ENCODE assay signal across 32 mouse cellular contexts in genomic region chr5:114617809-114618208, GRCm38 (mm10). TPM values are rescaled to one million over a fixed set of nuclear protein-coding genes. Genes with fewer than 3 reads are reported as not detected.
A peak's percentile ranks its signal among the peaks of the same experiment; 100 is the strongest.
DNase-seq lines count a peak whose midpoint lies in the region; ATAC-seq and TF ChIP-seq lines count a peak whose summit lies in the region.
"Had no signal": no experiment of that assay in that cellular context is flagged by ENCODE, and none has a peak within 500 bp of the region (broad histone marks: within the 10 kb centered on the region; RNA-seq: fewer than 3 reads in every experiment).

No protein-coding gene starts in this region.

- no peaks in the 10 kb centered on the region for H3K36me3 ChIP-seq in forebrain, postnatal 0 days (ENCODE audit: insufficient read depth)
- no peaks in the 10 kb centered on the region for H3K36me3 ChIP-seq in forebrain, embryonic 14.5 days (ENCODE audit: control insufficient read depth, insufficient read depth, low read length)
- H3K36me3 ChIP-seq in CH12.LX (replicated peaks in 1 of 2; ENCODE audit: control insufficient read depth in 1 of 2, insufficient read depth in 1 of 2, low read length in 1 of 2) = no peaks in the 10 kb centered on the region
- H3K36me3 ChIP-seq in ES-E14 (ENCODE audit: control insufficient read depth, insufficient read depth, low read length, poor library complexity, severe bottlenecking) = no peaks in the 10 kb centered on the region
- H3K36me3 ChIP-seq: embryonic facial prominence, embryonic 13.5 days; hindbrain, embryonic 13.5 days had no signal

- no peaks in the 10 kb centered on the region for H3K4me1 ChIP-seq in forebrain, postnatal 0 days (ENCODE audit: insufficient read depth)
- no peaks in the 10 kb centered on the region for H3K4me1 ChIP-seq in forebrain, embryonic 14.5 days (ENCODE audit: control insufficient read depth, insufficient read depth, low read length)
- H3K4me1 ChIP-seq in CH12.LX (ENCODE audit: control insufficient read depth in 1 of 2, insufficient read depth in 2 of 2) = peaks cover 4 to 19% of the 10 kb centered on the region in 2 experiments
- H3K4me1 ChIP-seq in ES-E14 (ENCODE audit: control insufficient read depth in 2 of 2, insufficient read depth in 2 of 2, low read length in 2 of 2, poor library complexity in 1 of 2) = peaks cover 0 to 14% of the 10 kb centered on the region in 2 experiments; a peak in 2 of 4 replicates
- H3K4me1 ChIP-seq: forebrain, embryonic 12.5 days had no signal

- H3K79me2 ChIP-seq in CH12.LX (replicated peaks; ENCODE audit: control insufficient read depth, extremely low read depth, insufficient read depth, poor library complexity, severe bottlenecking) = no peaks in the 10 kb centered on the region

- no peak for DNase-seq in forebrain, postnatal 0 days
- DNase-seq in forebrain, embryonic 14.5 days (ENCODE audit: low spot score) = no peak
- DNase-seq in CH12.LX (ENCODE audit: extremely low read depth) (no peak), ES-E14 (ENCODE audit: low read depth, low spot score) (no peak), ZHBTc4 (ENCODE audit: low read depth, low spot score) (peak; percentile 39), liver (no peak)
- no peak for DNase-seq in layer of hippocampus, adult 2 months (ENCODE audit: low spot score in 2 of 2)
- no peak for DNase-seq in heart, postnatal 14 days
- DNase-seq: adrenal gland, postnatal 14 days; cerebellum, adult 11-12 months; cerebellum, adult 8-10 months; cerebellum, postnatal 10 days; cerebellum, postnatal 36 days; embryo, embryonic 11 days; gastrocnemius, postnatal 10 days; gastrocnemius, postnatal 36 days; heart, postnatal 36 days; kidney, adult 18-20 months; kidney, adult 9 months had no signal

- no peak for TF ChIP-seq EP300 in CH12.LX (IDR thresholded peaks at IDR 0.05; ENCODE audit: low read length)

- H3K9me3 ChIP-seq in forebrain, postnatal 0 days (ENCODE audit: low read length) = no peaks in the 10 kb centered on the region
- H3K9me3 ChIP-seq in forebrain, embryonic 14.5 days (replicated peaks; ENCODE audit: control insufficient read depth, low read length) = no peaks in the 10 kb centered on the region
- H3K9me3 ChIP-seq in CH12.LX (replicated peaks; ENCODE audit: low read length) (no peaks in the 10 kb centered on the region), ES-E14 (ENCODE audit: control insufficient read depth, insufficient read depth, low read depth, low read length) (no peaks in the 10 kb centered on the region)
- H3K9me3 ChIP-seq: embryonic facial prominence, embryonic 10.5 days; embryonic facial prominence, embryonic 13.5 days; forebrain, embryonic 12.5 days; hindbrain, embryonic 10.5 days; hindbrain, embryonic 13.5 days had no signal

- 80% methylated on average over 12 of the region's 12 CpGs for WGBS in forebrain, postnatal 0 days
- 85% methylated on average over 12 of the region's 12 CpGs for WGBS in forebrain, embryonic 14.5 days

- no peak for TF ChIP-seq POLR2A in CH12.LX (IDR thresholded peaks at IDR 0.05; ENCODE audit: low read depth, low read length)

- no peak overlapping the region for H3K9ac ChIP-seq in forebrain, postnatal 0 days
- no peak overlapping the region for H3K9ac ChIP-seq in forebrain, embryonic 14.5 days (ENCODE audit: low read length)
- H3K9ac ChIP-seq in CH12.LX (ENCODE audit: insufficient read depth, low read depth) (no peak overlapping the region), ES-E14 (ENCODE audit: insufficient read depth, low read depth, low read length, poor library complexity, severe bottlenecking) (no peak overlapping the region)
- H3K9ac ChIP-seq: embryonic facial prominence, embryonic 13.5 days; forebrain, embryonic 12.5 days; hindbrain, embryonic 13.5 days had no signal

- H3K27ac ChIP-seq in forebrain, postnatal 0 days (ENCODE audit: low read depth, low read length) = no peak overlapping the region
- H3K27ac ChIP-seq in forebrain, embryonic 14.5 days (ENCODE audit: low read depth, low read length) = no peak overlapping the region
- H3K27ac ChIP-seq in CH12.LX (ENCODE audit: insufficient read depth, low read depth) (no peak overlapping the region), ES-E14 (ENCODE audit: insufficient read depth, low read depth, low read length, poor library complexity, severe bottlenecking) (no peak overlapping the region)
- no peak overlapping the region for H3K27ac ChIP-seq in layer of hippocampus, adult 2 months
- H3K27ac ChIP-seq: embryonic facial prominence, embryonic 10.5 days; embryonic facial prominence, embryonic 13.5 days; forebrain, embryonic 12.5 days; hindbrain, embryonic 10.5 days; hindbrain, embryonic 13.5 days; hindbrain, postnatal 0 days had no signal

- in situ Hi-C loops in CH12.LX (cut with MboI; ENCODE audit: low pct_ligation_motif_present, low pct_unique_long_range_greater_than_20kb, low sequenced_read_pairs) (loop anchor here (10.0 kb wide), 2 partner anchors 133 to 303 kb away; no protein-coding TSS in a partner anchor), ES-E14 (cut with MboI; ENCODE audit: low sequenced_read_pairs in 2 of 2, unreplicated experiment in 2 of 2) (no loop called here)

- no peak for TF ChIP-seq CTCF in forebrain, postnatal 0 days (IDR thresholded peaks at IDR 0.05; ENCODE audit: low read depth)
- no peak for TF ChIP-seq CTCF in CH12.LX (conservative IDR thresholded peaks at IDR 0.05 in 1 of 2, IDR thresholded peaks at IDR 0.05 in 1 of 2; ENCODE audit: low read depth in 2 of 2, low read length in 2 of 2)
- no peak for TF ChIP-seq CTCF in layer of hippocampus, adult 2 months (conservative IDR thresholded peaks at IDR 0.05)

- intact Hi-C loops in heart, postnatal 14 days (cut with DNase I) = loop anchor here (1.0 to 5.0 kb wide), 2 partner anchors 157 to 306 kb away; no protein-coding TSS in a partner anchor

- H3K4me3 ChIP-seq in forebrain, postnatal 0 days (ENCODE audit: low read depth, low read length) = no peak overlapping the region
- no peak overlapping the region for H3K4me3 ChIP-seq in forebrain, embryonic 14.5 days (ENCODE audit: low read depth, low read length)
- H3K4me3 ChIP-seq in CH12.LX (replicated peaks in 1 of 3; ENCODE audit: low read depth in 2 of 3, low read length in 2 of 3, poor library complexity in 1 of 3) = no peak overlapping the region
- no peak overlapping the region for H3K4me3 ChIP-seq in ES-E14 (ENCODE audit: insufficient read depth in 1 of 2, low read depth in 1 of 2, low read length in 2 of 2, poor library complexity in 1 of 2, severe bottlenecking in 1 of 2)
- no peak overlapping the region for H3K4me3 ChIP-seq in layer of hippocampus, adult 2 months
- H3K4me3 ChIP-seq: embryonic facial prominence, embryonic 10.5 days; embryonic facial prominence, embryonic 13.5 days; erythroblast, embryonic 14.5 days; forebrain, embryonic 12.5 days; hindbrain, embryonic 10.5 days; hindbrain, embryonic 13.5 days had no signal

- peaks cover 6% of the 10 kb centered on the region; the same call in 1 of the 2 replicates for H3K27me3 ChIP-seq in forebrain, postnatal 0 days (ENCODE audit: insufficient read depth, low read length)
- no peaks in the 10 kb centered on the region for H3K27me3 ChIP-seq in forebrain, embryonic 14.5 days (replicated peaks; ENCODE audit: control insufficient read depth, insufficient read depth, low read length)
- H3K27me3 ChIP-seq in CH12.LX (replicated peaks) = peaks cover 45% of the 10 kb centered on the region
- H3K27me3 ChIP-seq: embryonic facial prominence, embryonic 13.5 days; Patski had no signal

- H3K4me2 ChIP-seq in forebrain, postnatal 0 days (ENCODE audit: low read depth) = no peak overlapping the region
- no peak overlapping the region for H3K4me2 ChIP-seq in forebrain, embryonic 14.5 days (ENCODE audit: low read length)
- H3K4me2 ChIP-seq in CH12.LX (ENCODE audit: insufficient read depth, low read depth, poor library complexity, severe bottlenecking) = no peak overlapping the region
- H3K4me2 ChIP-seq: embryonic facial prominence, embryonic 13.5 days; forebrain, embryonic 12.5 days; heart, embryonic 11.5 days; hindbrain, embryonic 13.5 days had no signal

- dilution Hi-C loops in CH12.LX (cut with MboI; ENCODE audit: extremely low pct_ligation_motif_present, extremely low pct_unique_long_range_greater_than_20kb, low sequenced_read_pairs) = no loop called here

- no peak for TF ChIP-seq RAD21 in CH12.LX (IDR thresholded peaks at IDR 0.05; ENCODE audit: low read depth, low read length)

- ATAC-seq in forebrain, postnatal 0 days = peak; percentile 49; the same call in 1 of the 2 replicates
- ATAC-seq in forebrain, embryonic 14.5 days = no peak
- ATAC-seq: activated CD4-positive, CD25-positive, alpha-beta regulatory T cell, adult 4 months; CD4-positive, CD25-positive, alpha-beta regulatory T cell, adult 4 months; hindbrain, postnatal 0 days; inflammation-experienced regulatory T-cells, adult 6 months; intestine, embryonic 16.5 days; Patski had no signal

TF ChIP-seq in CH12.LX, 34 proteins besides CTCF, POLR2A, EP300 and RAD21 (continues in another document):
- TF ChIP-seq USF1 (IDR thresholded peaks at IDR 0.05; ENCODE audit: low read depth, low read length) = peak; percentile 52
- no peak for TF ChIP-seq HCFC1 (IDR thresholded peaks at IDR 0.05; ENCODE audit: low read depth, low read length)
- TF ChIP-seq UBTF (IDR thresholded peaks at IDR 0.05; ENCODE audit: low read depth, low read length) = no peak

TF ChIP-seq in ES-E14, 5 proteins besides CTCF, POLR2A, EP300 and RAD21 (continues in another document):
- TF ChIP-seq CHD2 (IDR thresholded peaks at IDR 0.05; ENCODE audit: low read depth, low read length) (no peak), HCFC1 (IDR thresholded peaks at IDR 0.05; ENCODE audit: borderline replicate concordance, insufficient read depth, low read length) (no peak), MAFK (IDR thresholded peaks at IDR 0.05; ENCODE audit: insufficient read depth, low read depth, low read length) (no peak)

RNA-seq across cellular contexts. Expression of gene Trpv4, which starts 40.4 kb away (rescaled TPM):
- total RNA-seq in forebrain, postnatal 0 days (2014; rRNA removed) = 0.81 and 1.5 TPM in 2 replicates
- 1.3 and 2.4 TPM in 2 replicates for polyA plus RNA-seq in forebrain, postnatal 0 days (2015; fragmentation: Nextera tagmentation; extraction: Ambion mirVana)
- 0.55 and 0.79 TPM in 2 replicates for polyA plus RNA-seq in forebrain, embryonic 14.5 days (2014; fragmentation: Nextera tagmentation; extraction: Ambion mirVana)
- total RNA-seq in CH12.LX (2012; rRNA removed) (0.13 TPM in 1 of 2 replicates, not detected in the other), CH12.LX (2014; rRNA removed) (not detected in 2 replicates), ES-E14 (2012; rRNA removed) (1.4 and 3.5 TPM in 2 replicates)
- polyA plus RNA-seq in CH12.LX (2012; ENCODE audit: insufficient read length, low read depth) = 0.22 and 0.24 TPM in 2 replicates
- 1 to 10 TPM; 2.0 to 2.3 TPM for total RNA-seq in layer of hippocampus, adult 2 months (2021)
- total RNA-seq in heart, postnatal 14 days (2021) = 1 to 10 TPM; 5.8 to 5.9 TPM

RNA-seq across cellular contexts. Expression of gene Fam222a, which starts 50.0 kb away (rescaled TPM):
- total RNA-seq in forebrain, postnatal 0 days (2014; rRNA removed) = 6.2 and 8.2 TPM in 2 replicates
- 2.9 and 3.4 TPM in 2 replicates for polyA plus RNA-seq in forebrain, postnatal 0 days (2015; fragmentation: Nextera tagmentation; extraction: Ambion mirVana)
- polyA plus RNA-seq in forebrain, embryonic 14.5 days (2014; fragmentation: Nextera tagmentation; extraction: Ambion mirVana) = 4.5 and 5.0 TPM in 2 replicates
- total RNA-seq in CH12.LX (2012; rRNA removed) (not detected in 2 replicates), CH12.LX (2014; rRNA removed) (not detected in 2 replicates), ES-E14 (2012; rRNA removed) (1.2 and 2.2 TPM in 2 replicates)
- polyA plus RNA-seq in CH12.LX (2012; ENCODE audit: insufficient read length, low read depth) = 0.13 and 0.14 TPM in 2 replicates
- 1 to 10 TPM; 3.5 to 4.1 TPM for total RNA-seq in layer of hippocampus, adult 2 months (2021)
- 1 to 10 TPM; 3.2 to 5.4 TPM for total RNA-seq in heart, postnatal 14 days (2021)
- polyA plus RNA-seq: activated CD4-positive, CD25-positive, alpha-beta regulatory T cell, adult 4 months; CD4-positive, CD25-positive, alpha-beta regulatory T cell, adult 4 months; inflammation-experienced regulatory T-cells, adult 6 months had no signal
